Mouse (Mus musculus) inflammation-experienced regulatory T-cells, adult 6 months (primary cell): Measurements from ENCODE around the gene Xdh. TPM values are rescaled to one million over a fixed set of nuclear protein-coding genes. Genes with fewer than 3 reads are reported as not detected.

Source experiments
- ATAC-seq: one replicate; pipeline ENCODE4 v1.8.0; 2017
- polyA plus RNA-seq, 3 experiments: library from polyadenylated mRNA; unstranded; fragments of 100-300 nt; shearing (Covaris generic); gene quantifications; one replicate each; pipeline ENCODE4 v1.2.1; 2017

The Xdh gene
- polyA plus RNA-seq, 3 experiments from 2014 or later, result 15.8 to 38.5 (median 37.1) TPM

- ATAC-seq, result peak; percentile 33
These were observed 8.2 kb downstream of the Xdh start for GRCm38 (mm10) chr17:73941816-73942215.

- ATAC-seq, result no peak
These were observed 12.9 kb downstream of the Xdh start for GRCm38 (mm10) chr17:73937073-73937472.

- ATAC-seq, result no peak
These were observed 14.8 kb downstream of the Xdh start for GRCm38 (mm10) chr17:73935163-73935562.

GRCm38 (mm10) chr17:73934281-73934680 is 15.7 kb downstream of the Xdh start:
- no peak for ATAC-seq

GRCm38 (mm10) chr17:73933616-73934015 is 16.4 kb downstream of the Xdh start:
- ATAC-seq, result no peak

GRCm38 (mm10) chr17:73932497-73933059 is 17.4 kb downstream of the Xdh start:
- ATAC-seq, result no peak

- no peak for ATAC-seq
These were observed 30.5 kb downstream of the Xdh start for GRCm38 (mm10) chr17:73919520-73919919.

GRCm38 (mm10) chr17:73918944-73919381 is 31.0 kb downstream of the Xdh start:
- ATAC-seq, result peak; percentile 31

- ATAC-seq, result no peak
These were observed 31.9 kb downstream of the Xdh start for GRCm38 (mm10) chr17:73918138-73918537.

GRCm38 (mm10) chr17:73917713-73918112 is 32.3 kb downstream of the Xdh start:
- ATAC-seq, result peak; percentile 63

GRCm38 (mm10) chr17:73914730-73915129 is 35.3 kb downstream of the Xdh start:
- no peak for ATAC-seq

GRCm38 (mm10) chr17:73906076-73906475 is 43.9 kb downstream of the Xdh start:
- no peak for ATAC-seq

GRCm38 (mm10) chr17:73905043-73905750 is 44.8 kb downstream of the Xdh start:
- ATAC-seq, result peak; percentile 77

- ATAC-seq, result no peak
These were observed 46.9 kb downstream of the Xdh start for GRCm38 (mm10) chr17:73903121-73903520.

- ATAC-seq, result peak; percentile 46
These were observed 47.8 kb downstream of the Xdh start for GRCm38 (mm10) chr17:73902234-73902636.

- ATAC-seq, result no peak
These were observed 55.6 kb downstream of the Xdh start for GRCm38 (mm10) chr17:73894399-73894798.

- ATAC-seq, result no peak
These were observed 56.2 kb downstream of the Xdh start for GRCm38 (mm10) chr17:73893822-73894221.

- ATAC-seq, result peak; percentile 61
These were observed 56.8 kb downstream of the Xdh start for GRCm38 (mm10) chr17:73893207-73893606.

GRCm38 (mm10) chr17:73891590-73891989 is 58.4 kb downstream of the Xdh start:
- no peak for ATAC-seq

- no peak for ATAC-seq
These were observed 63.8 kb downstream of the Xdh start for GRCm38 (mm10) chr17:73886071-73886785.

- ATAC-seq, result no peak
These were observed 66.7 kb downstream of the Xdh start for GRCm38 (mm10) chr17:73883332-73883731.

- ATAC-seq, result peak; percentile 95
These were observed 67.8 kb downstream of the Xdh start for GRCm38 (mm10) chr17:73882194-73882593.

- no peak for ATAC-seq
These were observed 68.7 kb downstream of the Xdh start for GRCm38 (mm10) chr17:73881295-73881694.

GRCm38 (mm10) chr17:73880286-73880685 is 69.7 kb downstream of the Xdh start:
- ATAC-seq, result no peak
